Mouse (Mus musculus) G1E-ER4 (cell line): Measurements from ENCODE around the gene Hoxa6. TPM values are rescaled to one million over a fixed set of nuclear protein-coding genes. Genes with fewer than 3 reads are reported as not detected.

Experiments used
- GATA1 ChIP-seq: IDR thresholded peaks from one replicate; pipeline ENCODE4 v1.8.0; 2012; ENCODE audit warnings: low read length, inconsistent platforms
- polyA plus RNA-seq: library from polyadenylated mRNA; stranded (reverse); fragments of >175 nt; gene quantifications from 2 replicates; pipeline ENCODE4 v1.2.3, GENCODE M21; 2012

Gene Hoxa6
- polyA plus RNA-seq, 1 experiment, result not detected

DNA sequence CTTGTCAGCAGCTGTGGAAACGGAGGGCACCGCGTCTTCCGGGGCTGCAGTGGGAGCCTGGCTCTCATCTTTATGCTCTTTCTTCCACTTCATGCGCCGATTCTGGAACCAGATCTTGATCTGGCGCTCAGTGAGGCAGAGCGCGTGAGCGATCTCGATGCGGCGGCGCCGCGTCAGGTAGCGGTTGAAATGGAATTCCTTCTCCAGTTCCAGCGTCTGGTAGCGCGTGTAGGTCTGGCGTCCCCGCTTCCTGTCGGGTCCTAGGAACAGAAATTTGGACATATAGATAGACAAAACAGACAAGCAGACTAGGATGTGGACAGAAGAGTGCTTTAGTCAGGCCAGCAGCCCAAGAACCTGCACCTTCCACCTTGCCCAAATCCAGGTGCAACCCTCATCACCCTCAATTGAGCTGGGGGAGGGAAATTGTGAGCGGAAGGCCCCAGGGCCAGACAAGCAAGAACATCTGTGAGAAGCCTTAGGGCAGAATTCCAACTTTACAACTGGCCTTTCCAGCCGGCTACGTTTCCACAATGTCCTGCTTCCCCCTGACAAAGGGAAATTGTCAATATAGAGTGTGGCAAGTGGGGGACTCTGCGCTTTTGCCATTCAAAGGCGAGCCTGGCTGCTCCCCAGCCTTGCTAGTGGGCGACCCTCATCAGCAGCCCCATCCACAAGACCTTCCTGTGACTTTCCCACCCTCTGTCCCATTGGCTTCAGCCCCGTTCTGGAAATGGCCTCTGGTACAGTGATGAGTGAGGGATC, 7.4 kb upstream of the Hoxa6 start:
- TF ChIP-seq GATA1, result no peak

DNA sequence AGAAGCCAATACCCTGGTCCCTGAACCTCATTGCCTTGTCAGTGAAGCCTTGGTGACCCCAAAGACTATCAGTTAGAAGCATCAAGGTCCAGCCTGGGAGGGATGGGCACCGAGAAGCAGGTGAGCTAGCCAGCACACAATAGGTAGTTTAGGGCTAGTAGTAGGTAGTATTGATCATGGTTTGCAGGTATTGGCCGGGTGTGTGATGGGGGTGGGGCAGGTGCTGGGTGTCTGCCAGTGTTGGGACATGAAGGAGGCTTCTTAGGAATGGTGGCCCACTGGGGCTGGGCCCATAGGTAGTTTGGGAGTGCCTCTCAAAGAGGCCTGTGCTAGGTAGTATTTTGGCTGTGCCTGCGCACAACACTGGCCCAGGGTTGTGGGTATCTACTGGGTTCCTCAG, 6.5 kb upstream of the Hoxa6 start:
- no peak for TF ChIP-seq GATA1

DNA sequence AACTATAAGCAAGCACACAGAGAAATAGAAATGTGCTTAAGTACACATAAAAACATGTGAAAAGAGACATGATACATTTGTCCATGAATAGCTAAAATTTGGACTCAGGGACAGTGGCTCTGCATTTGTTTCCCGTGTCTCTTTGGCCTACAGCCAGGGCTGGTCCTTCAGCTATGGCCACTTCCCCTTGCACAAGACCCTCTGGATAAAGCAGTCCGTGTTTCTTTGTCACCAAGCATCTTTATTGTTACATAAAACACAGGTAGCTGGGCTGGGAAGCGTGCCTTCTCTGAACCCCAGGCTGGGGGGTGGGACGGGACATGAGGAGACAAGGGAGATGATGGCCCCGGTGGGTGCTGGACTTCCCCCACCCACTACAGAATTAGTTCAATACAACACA, 5.7 kb upstream of the Hoxa6 start:
- TF ChIP-seq GATA1, result no peak

DNA sequence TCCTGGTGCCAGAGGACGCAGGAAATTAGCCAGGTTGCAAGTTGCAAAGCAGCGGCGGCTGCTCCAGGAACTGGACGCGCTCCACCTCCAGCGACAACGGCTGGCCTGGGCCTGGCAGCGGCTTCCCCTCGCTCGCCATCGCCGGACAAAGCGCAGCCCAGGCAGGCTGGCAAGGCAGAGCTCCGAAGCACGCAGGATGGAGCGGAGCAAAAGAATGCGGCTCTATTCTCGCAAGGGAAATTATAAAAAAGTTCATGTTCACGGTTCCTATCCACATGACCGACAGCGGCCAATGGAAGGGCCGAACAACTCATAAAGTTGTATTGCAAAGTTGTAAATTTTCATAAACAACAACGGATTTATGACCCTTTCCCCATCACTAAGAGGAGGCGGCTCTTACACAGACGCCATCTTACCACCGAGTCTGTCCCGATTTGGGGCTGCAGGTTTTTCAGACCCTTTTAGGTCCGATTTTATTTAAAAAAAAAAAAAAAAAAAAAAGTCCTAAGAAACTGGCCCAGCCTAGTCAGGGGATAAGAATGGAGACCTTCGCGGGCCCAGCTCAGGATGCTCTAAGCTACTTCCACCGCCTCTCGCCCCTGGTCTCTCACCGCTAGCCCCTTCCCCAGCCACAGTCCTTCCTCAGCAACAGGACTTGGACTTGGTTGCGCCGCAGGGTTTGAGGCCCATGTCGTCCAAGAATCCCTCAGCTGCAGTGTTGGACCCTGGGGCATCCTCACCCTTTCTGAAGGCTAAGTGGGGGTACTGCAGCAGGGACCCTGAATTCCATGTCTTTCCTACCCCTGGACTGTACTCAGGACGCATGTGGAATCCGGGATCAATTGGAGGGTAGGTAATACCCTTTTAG, 4.8 kb upstream of the Hoxa6 start, which contains the start of the genes Hoxa3 and Gm28308:
Gene Hoxa3, minus strand, starts transcription at position 218 of the 868 bp plus-strand sequence.
Gene Gm28308, minus strand, starts transcription at position 221 of the 868 bp plus-strand sequence.
- no peak for TF ChIP-seq GATA1

DNA sequence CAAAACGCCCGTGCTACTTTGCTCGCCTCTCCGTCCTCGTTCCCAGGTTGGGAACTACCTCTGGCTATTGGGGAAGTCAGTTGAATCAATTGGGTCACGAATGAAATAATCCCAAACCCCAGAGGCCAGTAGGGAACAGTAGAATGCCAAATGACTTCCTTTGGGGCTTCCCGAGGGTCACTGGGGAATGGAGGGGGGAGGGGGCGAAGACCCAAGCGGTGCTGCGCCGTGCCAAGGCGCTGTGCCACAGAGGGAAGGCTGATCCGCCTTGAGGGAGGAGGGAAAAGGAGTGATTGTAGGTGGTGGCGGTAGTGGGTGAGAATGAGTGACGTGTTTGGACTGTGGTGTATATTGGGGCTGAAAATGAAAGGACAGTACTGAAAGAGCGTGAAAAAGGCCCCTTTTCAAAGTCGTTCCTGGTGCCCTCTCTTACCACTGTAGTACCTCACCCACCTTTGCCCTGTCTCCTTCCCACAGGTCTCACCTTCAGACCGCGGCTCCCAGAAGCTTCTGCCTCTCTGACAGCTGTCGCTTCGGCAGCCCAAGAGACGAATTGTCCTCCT, 4.1 kb upstream of the Hoxa6 start:
- no peak for TF ChIP-seq GATA1

DNA sequence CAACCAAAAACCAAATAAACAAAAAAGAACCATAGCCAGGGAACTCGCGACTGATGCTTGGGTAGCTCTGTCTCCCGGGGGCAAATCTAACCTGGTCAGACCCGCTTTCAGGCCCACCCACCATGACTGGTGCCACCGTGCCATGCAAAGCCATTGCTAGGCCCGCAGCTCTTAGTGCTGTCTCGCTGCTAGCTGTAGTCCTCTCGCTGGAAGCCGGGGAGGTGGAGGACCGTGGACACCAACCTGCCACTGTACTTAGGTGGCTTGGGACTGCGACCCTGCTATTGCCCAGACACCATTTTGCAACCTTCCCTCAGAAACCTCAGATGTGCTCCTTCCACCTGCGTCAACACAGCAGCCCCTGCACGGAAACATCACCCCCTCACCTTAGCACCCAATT, 3.4 kb upstream of the Hoxa6 start:
- no peak for TF ChIP-seq GATA1

DNA sequence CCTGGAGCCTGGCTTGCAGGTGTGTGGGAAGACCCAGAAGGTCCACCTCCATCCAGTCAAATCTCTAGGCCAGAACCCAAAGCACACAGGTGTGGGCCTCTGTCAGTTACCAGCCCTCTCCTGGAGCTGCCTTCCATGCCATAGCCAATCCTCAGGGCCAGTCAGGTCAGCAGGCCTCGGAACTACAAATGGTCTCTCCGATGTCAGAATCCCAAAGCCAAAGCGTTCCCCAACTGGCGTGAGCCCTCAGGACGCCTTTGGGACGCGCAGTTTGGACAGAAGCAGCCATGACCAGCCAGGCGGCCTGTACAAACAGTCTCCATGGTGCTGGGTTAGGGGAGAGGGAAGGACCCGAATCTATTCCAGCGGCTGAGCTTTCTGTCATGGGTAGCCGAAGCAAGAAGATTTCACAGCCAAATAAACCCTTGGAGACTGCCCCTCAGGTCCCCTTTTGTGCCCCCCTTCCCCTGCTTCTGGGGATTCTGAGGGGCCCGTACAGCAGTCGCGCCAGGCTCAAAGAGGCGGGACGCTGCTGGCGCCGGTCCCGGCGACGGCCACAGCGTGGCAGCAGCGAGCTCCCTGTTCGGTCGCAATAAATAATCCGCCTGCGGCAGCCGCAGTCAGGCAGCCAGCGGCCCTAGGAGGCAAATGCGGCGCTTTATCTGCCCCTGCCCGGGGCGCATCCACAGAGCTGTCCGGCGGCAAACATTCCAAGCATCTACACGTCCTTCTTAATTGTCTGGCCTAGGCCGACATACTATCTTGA, 2.8 kb upstream of the Hoxa6 start:
- TF ChIP-seq GATA1, result no peak

DNA sequence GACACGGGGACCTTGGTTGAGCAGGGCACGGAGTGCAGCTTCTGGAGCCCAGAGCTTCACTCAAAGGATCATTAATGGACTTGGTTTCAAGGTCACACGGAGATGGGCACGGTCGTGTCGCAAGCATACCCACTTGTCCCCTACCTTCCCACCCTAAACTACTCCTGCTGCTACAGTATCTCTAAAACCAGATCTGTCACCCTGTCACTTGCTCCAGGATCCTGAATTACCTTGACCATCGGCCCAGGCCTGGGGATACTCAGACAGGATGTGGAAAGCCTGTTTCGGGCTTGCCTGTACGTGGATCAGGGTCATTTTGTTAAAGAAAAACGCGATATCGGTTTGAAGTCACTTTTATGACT, 1.1 kb upstream of the Hoxa6 start:
- no peak for TF ChIP-seq GATA1

DNA sequence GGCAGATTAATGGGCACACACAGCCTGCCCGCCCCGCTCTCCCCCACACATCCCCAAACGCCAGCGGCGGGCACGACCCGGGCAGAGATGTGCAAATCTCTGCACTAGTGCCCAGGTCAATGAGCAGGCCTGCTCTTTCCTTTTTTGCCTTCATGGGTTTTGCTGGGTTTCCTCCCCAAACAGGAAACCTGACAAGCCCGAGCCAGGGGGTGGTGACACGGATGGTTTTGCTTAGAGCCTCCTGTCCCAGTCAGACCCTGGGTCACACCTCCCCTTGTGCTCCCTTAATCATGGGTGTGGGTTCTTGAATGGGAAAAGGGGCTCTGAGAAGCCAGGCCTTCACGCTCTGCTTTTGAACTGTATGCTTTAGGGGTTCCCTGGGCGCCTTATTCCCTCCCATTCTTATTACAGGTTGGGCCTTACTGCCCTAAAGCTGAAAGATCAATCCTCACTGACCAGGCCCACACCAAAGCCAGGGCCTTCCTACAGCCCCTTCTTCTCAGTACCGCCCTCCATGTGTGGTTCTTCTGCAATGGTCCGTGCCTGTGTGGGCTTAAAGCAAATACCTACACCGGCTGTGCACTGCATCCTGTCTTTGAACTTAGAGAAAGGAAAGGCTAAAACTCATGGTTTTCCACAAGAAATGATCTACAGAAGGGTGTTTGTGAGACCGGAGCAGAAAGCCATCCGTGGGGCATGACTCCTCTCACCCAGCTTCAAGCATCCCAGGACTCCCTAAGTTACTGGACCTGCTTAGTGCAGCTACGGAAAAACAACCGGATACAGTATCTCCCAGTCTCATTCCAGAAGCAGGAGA, 554 bp upstream of the Hoxa6 start:
- TF ChIP-seq GATA1, result no peak

DNA sequence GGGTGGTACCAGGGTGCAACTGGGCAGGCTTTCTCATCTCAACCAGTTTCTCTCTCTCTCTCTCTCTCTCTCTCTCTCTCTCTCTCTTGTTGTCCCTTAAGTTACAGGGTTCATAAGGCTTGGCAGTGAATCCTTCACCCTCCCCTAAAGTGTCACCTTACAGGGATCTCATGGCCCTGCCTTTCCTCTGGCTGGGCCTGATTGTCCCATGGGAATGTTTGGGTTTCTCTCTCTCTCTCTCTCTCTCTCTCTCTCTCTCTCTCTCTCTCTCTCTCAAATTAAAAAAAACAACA, 892 bp downstream of the Hoxa6 start:
- TF ChIP-seq GATA1, result no peak

DNA sequence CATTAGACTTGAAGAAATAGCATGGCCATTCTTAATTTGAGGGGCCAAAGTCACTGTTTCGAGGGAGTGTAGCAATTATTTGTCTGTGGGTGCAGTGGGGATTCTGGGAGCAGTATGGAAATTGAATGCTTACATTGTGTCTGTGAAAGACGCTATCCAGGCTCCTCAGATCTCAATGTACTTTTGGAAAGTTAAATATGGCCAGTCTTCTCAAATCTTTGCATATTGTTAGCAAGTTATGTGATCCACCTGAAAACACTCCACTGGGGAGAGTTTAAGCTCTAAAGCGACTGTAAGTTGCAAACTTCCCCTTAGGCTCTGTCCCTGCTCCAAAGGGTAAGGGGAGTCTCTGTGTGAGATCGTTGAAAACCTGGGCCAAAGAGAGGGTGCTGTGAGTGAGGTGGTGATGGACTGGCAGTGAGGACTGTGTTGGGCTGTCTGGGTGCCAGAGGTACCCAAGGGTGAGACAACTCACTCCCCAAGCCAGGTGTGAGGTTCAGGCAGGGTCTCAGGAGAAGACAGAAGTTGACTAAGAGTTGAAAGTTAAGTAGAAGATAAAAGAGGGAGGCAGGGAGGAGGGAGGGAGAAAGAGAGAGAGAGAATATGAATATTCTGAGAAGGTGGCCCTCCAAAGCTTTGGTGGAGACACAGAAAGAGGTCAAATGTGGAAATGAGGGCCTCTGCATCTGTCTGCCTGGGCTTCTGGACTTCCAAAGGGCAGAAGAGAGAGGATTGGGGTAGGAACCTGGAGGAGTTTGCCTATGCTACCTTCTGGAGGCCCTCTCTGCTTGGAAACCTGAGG, 1.4 kb downstream of the Hoxa6 start:
- no peak for TF ChIP-seq GATA1

DNA sequence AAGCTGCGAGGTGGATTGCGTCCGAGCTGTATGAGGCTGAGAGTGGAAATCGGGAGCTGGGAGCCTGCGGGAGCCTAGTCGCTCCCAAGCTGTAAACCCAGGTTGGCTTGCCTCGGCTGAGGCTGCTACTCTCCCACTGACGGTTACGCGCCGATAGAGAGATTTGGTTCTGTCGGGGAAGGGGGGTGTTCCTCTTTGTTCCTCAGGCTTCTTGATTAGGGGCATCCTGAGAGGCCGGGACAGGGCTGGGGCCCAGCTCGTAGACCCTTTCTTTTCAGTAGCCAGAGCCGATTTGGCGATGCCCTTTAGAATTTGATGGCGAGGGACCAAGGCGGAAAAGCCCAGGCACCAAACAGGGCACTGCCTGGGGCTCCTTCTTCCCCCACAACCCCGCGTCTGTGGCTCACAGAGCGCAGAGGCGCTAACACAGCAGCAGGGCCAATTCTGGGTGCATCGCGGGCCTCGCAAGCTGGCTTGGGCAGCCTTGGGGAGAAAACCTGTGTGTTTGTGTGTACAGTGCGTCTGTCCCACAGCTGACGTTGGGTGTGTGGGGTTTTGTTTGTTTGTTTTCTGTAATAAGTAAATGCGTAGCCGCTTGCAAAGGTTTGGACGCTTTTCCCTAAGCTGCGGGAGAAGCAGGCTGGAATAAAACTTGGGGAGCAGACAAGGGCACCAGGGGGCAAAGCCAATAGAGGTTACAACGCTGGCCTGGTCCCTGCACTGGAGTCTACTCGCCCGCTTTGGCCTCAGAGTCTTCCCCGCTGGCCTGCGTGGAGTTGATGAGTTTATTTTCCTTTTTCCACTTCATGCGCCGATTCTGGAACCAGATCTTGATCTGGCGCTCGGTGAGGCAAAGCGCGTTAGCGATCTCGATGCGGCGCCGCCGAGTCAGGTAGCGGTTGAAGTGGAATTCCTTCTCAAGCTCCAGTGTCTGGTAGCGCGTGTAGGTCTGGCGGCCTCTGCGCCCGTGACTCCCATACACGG, 2.6 kb downstream of the Hoxa6 start:
- no peak for TF ChIP-seq GATA1

DNA sequence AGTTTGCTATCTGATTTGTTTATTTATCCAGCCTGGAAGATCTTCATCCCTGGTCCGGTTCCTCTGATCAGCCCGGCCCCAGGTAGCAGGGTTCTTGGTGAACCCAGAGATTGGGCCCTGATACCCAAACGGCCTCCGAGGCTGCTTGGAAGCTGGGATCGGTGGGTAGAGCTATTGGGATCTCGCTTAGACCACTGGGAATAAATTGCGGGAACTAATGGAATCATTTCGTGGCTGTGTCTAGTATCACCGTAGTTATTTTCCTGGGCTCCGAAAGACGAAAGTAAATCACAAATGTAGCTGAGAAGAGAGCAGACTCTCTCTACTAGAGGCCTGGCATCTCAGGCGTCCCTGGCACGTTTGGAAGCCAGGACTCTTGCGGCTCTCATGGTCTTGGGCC, 3.3 kb downstream of the Hoxa6 start:
- TF ChIP-seq GATA1, result no peak
